Mouse (Mus musculus) forebrain, embryonic 14.5 days (tissue): ENCODE results near the gene Dcst1. TPM values are rescaled to one million over a fixed set of nuclear protein-coding genes. Genes with fewer than 3 reads are reported as not detected.

Experiments
- ATAC-seq: fragments of 200-750 bp; cut with Nextera tagmentation; 2 replicates; pipeline ENCODE4 v1.8.0; 2017; ENCODE audit warnings: mild to moderate bottlenecking, moderate library complexity
- DNase-seq: peaks from one replicate; pipeline ENCODE4 v3.0.0-alpha.2; 2015; ENCODE audit warnings: low spot score
- H3K27ac ChIP-seq: fragments of 300-500 bp; sonication (generic); 2 replicates; pipeline ENCODE4 v1.5.1; 2014; ENCODE audit warnings: low read depth, mild to moderate bottlenecking, control low read depth, low read length, moderate library complexity
- H3K27me3 ChIP-seq: fragments of 300-500 bp; sonication (generic); replicated peaks from 2 replicates; pipeline ENCODE4 v1.6.1; 2014; ENCODE audit warnings: low read length, control low read depth, mixed read lengths; ENCODE audit not compliant: control insufficient read depth, insufficient read depth
- H3K36me3 ChIP-seq: fragments of 300-500 bp; sonication (generic); 2 replicates; pipeline ENCODE4 v1.6.1; 2014; ENCODE audit warnings: low read length, control low read depth; ENCODE audit not compliant: control insufficient read depth, insufficient read depth
- H3K4me1 ChIP-seq: fragments of 300-500 bp; sonication (generic); 2 replicates; pipeline ENCODE4 v1.6.1; 2014; ENCODE audit warnings: antibody characterized with exemption, low read length, control low read depth; ENCODE audit not compliant: control insufficient read depth, insufficient read depth
- H3K4me2 ChIP-seq: fragments of 300-500 bp; sonication (generic); 2 replicates; pipeline ENCODE4 v1.6.1; 2014; ENCODE audit warnings: mild to moderate bottlenecking, control low read depth, low read length
- H3K4me3 ChIP-seq: fragments of 300-500 bp; sonication (generic); 2 replicates; pipeline ENCODE4 v1.5.1; 2014; ENCODE audit warnings: low read depth, low read length, control low read depth
- H3K9ac ChIP-seq: fragments of 300-500 bp; sonication (generic); 2 replicates; pipeline ENCODE4 v1.6.1; 2014; ENCODE audit warnings: mild to moderate bottlenecking, low read length, control low read depth, moderate library complexity
- H3K9me3 ChIP-seq: fragments of 300-500 bp; sonication (generic); replicated peaks from 2 replicates; pipeline ENCODE4 v1.6.1; 2016; ENCODE audit warnings: low read length, control low read depth, mixed read lengths; ENCODE audit not compliant: control insufficient read depth
- WGBS: fragments of 180-500 bp; shearing (Covaris S2); extraction: QIAGEN DNeasy Blood & Tissue Kit; methylation state at CpG from one replicate; pipeline ENCODE4 v1.1.7; 2014; 5-methylcytosine and 5-hydroxymethylcytosine counted together
- polyA plus RNA-seq: library from polyadenylated mRNA; unstranded; fragments of >200 nt; fragmentation: Nextera tagmentation; extraction: Ambion mirVana; gene quantifications from 2 replicates; pipeline ENCODE4 v1.2.1, GENCODE M21; 2014

Gene Dcst1
- polyA plus RNA-seq, 1 experiment from 2014 or later, result 0.83 TPM

DNA sequence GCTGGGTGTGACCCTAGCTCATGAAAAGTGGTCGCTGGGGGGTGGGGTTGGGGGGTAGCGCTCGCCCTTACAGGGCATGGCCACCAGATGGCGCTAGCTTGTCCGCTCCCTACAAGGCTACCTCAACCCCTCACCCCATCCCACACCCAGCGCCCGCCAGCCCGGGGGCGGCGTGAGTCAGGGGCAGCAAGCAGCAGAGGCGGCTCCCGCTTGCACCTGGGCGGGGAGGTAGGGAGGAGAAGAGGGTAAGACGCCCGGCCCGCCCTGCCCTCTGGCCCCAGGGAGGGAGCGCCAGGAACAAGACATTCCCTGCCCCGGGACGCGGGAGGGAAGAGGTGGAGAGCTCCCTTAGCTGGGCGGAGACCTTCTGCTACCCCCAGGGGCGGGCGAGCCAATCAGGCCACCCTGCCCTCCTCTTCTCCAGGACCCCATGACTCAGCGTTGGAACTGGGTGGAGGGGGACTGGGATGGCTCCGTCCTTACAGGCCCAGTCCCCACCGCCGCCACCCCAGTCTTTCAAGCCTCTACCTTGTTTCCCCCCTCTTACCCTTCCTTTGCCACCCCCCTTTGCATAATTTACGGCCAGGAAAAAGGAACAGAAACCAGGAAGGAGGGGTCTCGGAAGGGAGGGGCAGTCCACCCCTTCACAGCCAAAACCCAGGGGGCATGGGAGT, 13.5 kb upstream of the Dcst1 start:
- H3K27ac ChIP-seq, result no peak overlapping the region

DNA sequence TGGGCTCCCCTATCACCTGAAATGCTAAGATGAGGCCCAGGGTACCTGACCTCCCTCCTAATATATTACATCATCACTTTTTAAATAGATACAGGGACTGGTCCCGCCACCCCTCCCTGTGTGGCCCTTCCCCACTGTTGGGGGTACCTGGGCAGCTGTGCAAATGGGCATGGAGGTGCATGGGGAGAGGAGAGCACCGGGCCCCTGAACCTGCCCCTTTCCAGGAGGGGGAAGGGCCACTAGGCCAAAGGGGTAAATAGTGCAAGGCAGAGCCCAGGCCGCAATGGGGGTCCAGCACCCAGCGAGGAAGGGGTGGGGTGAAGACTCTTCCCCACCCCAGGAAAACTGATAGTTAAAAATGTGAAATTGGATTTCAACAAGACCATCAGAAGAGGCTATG, 12.8 kb upstream of the Dcst1 start:
- Histone ChIP-seq H3K36me3 (no peaks in the 10 kb centered on the region), H3K4me3 (no peak overlapping the region), H3K27ac (no peak overlapping the region), H3K9me3 (no peaks in the 10 kb centered on the region), H3K4me1 (no peaks in the 10 kb centered on the region), H3K9ac (no peak overlapping the region; the same call in 1 of the 2 replicates), H3K4me2 (peak overlapping the region; percentile 87; the same call in 1 of the 2 replicates), H3K27me3 (no peaks in the 10 kb centered on the region)
- ATAC-seq, result peak; percentile 41
- 68% methylated on average over 4 of the region's 4 CpGs for WGBS
- no peak for DNase-seq

More for the DNA sequence above, 13.5 kb upstream of the Dcst1 start:
- H3K27me3 ChIP-seq, result no peaks in the 10 kb centered on the region
- no peaks in the 10 kb centered on the region for H3K36me3 ChIP-seq
- H3K4me2 ChIP-seq, result peak overlapping the region; percentile 87
- peak overlapping the region; percentile 72 for H3K9ac ChIP-seq
- ATAC-seq (peak; percentile 94), DNase-seq (peak; percentile 81)
- H3K4me3 ChIP-seq, result peak overlapping the region; percentile 45
- no peaks in the 10 kb centered on the region for H3K4me1 ChIP-seq
- no peaks in the 10 kb centered on the region for H3K9me3 ChIP-seq
- 2% methylated on average over 25 of the region's 29 CpGs for WGBS

DNA sequence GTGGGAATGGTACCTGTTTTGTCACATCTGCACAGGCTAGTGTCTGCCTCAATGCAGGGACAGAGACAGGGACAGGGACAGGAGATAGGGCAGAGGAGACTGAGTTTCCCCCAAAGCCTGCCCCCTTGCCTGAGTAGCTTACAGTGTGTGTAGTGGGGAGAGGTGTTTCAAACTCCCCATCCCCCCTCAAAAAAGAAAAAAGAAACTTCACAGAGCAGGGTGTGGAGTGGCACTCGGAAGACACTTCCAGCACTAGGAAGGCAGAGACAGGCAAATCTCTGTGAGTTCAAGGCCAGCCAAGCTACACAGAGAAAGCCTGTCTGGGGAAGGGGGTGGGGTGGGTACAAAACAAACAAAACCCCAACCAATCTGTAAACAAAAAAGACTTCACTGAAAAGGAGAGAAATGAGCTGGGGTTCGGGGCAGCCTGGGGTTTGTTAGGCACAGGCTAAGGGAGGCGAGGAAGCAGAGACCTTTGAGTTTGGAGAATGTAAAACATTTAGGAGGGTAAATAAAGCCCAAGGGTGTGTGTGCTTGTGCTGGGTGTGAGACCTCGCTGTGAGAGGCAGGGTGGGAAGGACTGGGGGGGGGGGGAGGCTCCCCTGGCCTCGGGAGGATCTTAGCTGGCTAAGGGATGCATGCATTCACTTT, 8.7 kb upstream of the Dcst1 start:
- H3K9ac ChIP-seq, result no peak overlapping the region
- no peak for ATAC-seq

DNA sequence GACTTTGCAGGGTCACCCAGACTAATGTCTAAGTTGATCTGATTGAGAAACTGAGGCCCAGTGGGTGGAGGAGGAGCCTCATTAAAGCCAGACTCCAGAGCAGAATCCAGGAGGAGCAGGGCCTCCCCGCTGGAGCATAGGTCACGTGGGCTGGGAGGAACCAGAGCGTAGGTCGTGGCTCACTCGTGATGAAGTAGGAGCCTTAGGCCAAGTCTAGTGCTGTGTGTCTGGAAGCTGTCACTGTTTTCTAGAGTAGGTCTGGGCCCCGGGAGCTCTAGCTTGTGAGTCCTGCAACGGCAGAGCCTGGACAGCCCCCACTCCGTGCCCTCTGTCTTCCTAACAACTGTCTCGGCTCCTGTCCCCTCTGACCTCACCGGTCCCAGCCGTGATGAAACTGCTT, 2.3 kb upstream of the Dcst1 start:
- H3K27ac ChIP-seq, result no peak overlapping the region
- no peaks in the 10 kb centered on the region for H3K9me3 ChIP-seq
- DNase-seq, result no peak
- no peak overlapping the region for H3K9ac ChIP-seq
- ATAC-seq, result no peak
- no peak overlapping the region for H3K4me2 ChIP-seq
- H3K4me3 ChIP-seq, result no peak overlapping the region
- no peaks in the 10 kb centered on the region for H3K27me3 ChIP-seq
- 83% methylated on average over 11 of the region's 11 CpGs for WGBS
- no peaks in the 10 kb centered on the region for H3K4me1 ChIP-seq
- no peaks in the 10 kb centered on the region for H3K36me3 ChIP-seq

More for the DNA sequence above, 8.7 kb upstream of the Dcst1 start:
- H3K9me3 ChIP-seq, result no peaks in the 10 kb centered on the region
- no peaks in the 10 kb centered on the region for H3K36me3 ChIP-seq
- H3K4me2 ChIP-seq, result no peak overlapping the region
- H3K4me1 ChIP-seq, result no peaks in the 10 kb centered on the region
- WGBS, result 45% methylated on average over 5 of the region's 5 CpGs
- no peak overlapping the region for H3K27ac ChIP-seq
- DNase-seq, result no peak
- H3K27me3 ChIP-seq, result no peaks in the 10 kb centered on the region
- no peak overlapping the region for H3K4me3 ChIP-seq

DNA sequence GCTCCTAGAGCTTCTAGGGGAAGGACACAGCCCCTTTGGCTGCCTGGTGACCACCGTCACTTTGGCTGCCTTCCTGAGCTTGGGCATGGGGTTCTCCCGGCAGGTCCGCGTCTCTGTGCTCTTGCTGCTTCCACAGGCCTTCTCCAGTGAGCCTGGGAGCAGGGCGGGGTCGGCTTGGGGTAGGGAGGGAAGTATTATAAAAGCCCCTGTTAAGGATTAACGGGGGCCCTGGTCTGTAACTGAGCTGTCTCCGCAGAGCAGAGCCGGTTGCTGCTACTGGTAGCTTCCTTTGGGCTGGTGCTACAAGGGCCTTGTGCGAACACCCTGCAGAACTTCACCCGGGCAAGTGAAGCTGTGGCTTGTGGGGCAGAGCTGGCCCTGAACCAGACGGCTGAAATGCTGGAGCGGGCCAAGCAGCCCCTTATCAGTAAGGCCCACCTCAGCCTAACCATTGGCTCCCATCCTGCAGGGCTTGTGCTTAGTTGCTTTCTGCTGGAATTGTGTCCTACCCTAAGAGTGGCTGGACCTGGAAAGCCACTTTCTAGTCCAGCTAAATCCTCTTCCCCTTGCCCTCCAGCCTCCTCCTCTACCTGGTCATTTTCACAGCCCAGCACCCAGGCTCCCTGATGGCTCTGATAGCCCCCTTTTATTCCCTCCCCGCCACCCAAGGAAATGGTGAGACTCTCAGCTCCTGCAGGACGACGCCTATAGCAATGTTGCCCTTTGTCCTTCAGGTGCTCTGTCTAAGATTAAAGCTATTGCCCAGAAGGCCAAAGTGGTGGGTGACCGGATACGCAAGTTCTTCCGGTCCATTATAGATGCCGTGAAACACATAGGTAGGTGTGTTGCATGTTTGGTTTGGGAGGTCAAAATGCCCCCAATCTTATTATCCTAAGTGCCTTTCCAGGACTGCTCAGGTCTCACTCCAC, 697 bp upstream of the Dcst1 start:
- Histone ChIP-seq H3K4me2 (no peak overlapping the region), H3K27ac (no peak overlapping the region), H3K4me3 (no peak overlapping the region), H3K27me3 (no peaks in the 10 kb centered on the region), H3K36me3 (no peaks in the 10 kb centered on the region), H3K9ac (no peak overlapping the region), H3K4me1 (no peaks in the 10 kb centered on the region), H3K9me3 (no peaks in the 10 kb centered on the region)
- DNase-seq (no peak), ATAC-seq (no peak)
- WGBS, result 75% methylated on average over 20 of the region's 20 CpGs

DNA sequence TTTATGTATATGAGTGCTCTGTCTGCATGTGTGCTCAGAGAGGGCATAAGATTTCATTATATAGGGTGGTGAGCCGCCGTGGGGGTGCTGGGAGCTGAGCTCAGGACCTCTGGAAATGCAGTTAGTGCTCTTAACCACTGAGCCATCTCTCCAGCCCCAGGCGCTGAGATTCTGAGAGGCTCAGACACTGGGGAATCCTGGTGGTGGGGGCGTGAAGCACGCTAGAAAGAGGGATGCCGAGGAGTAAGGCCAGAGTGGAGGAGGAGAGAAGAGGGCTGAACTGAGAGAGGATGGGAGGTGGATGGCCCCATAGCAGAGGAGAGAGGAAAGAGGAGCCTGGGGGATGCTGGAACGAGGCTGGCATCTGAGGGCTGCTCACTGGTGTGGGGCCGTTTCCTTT, 422 bp downstream of the Dcst1 start:
- no peaks in the 10 kb centered on the region for H3K9me3 ChIP-seq
- no peak overlapping the region for H3K27ac ChIP-seq
- H3K4me3 ChIP-seq, result no peak overlapping the region
- no peak overlapping the region for H3K4me2 ChIP-seq
- WGBS, result 51% methylated on average over 8 of the region's 8 CpGs
- H3K36me3 ChIP-seq, result no peaks in the 10 kb centered on the region
- no peak for ATAC-seq
- DNase-seq, result no peak
- H3K9ac ChIP-seq, result no peak overlapping the region
- no peaks in the 10 kb centered on the region for H3K4me1 ChIP-seq
- H3K27me3 ChIP-seq, result no peaks in the 10 kb centered on the region

DNA sequence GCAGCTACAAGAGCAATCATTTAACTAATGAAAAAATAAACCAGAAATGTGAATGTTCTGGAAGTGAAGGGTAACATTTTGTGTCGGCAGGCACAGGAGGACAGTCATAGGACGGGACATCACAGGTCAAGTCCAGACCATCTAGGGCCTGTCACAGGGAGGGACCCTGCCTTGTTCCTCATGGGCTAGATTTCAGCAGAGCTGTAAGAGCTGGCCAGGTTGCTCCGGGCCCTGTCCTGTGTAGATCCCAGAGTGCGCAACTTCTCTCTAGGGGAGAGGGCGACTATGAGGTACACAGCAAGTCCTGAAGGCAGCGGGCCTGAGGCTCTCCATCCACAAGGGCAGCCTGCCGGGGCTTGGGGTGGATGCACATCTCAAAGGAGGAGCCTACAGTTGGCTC, 3.4 kb downstream of the Dcst1 start, which contains the start of gene Dcst2:
Gene Dcst2, plus strand, starts transcription at position 301 of the 400 bp plus-strand sequence.
- H3K27me3 ChIP-seq, result no peaks in the 10 kb centered on the region
- no peak within 1 kb of the TSS for H3K4me3 ChIP-seq
- WGBS, result 83% methylated on average over 7 of the region's 7 CpGs
- no peak within 1 kb of the TSS for H3K9ac ChIP-seq
- no peak within 1 kb of the TSS for H3K4me2 ChIP-seq
- no peak for ATAC-seq
- H3K9me3 ChIP-seq, result no peaks in the 10 kb centered on the region
- no peaks in the 10 kb centered on the region for H3K4me1 ChIP-seq
- DNase-seq, result no peak
- H3K27ac ChIP-seq, result no peak within 1 kb of the TSS
- no peaks in the 10 kb centered on the region for H3K36me3 ChIP-seq

DNA sequence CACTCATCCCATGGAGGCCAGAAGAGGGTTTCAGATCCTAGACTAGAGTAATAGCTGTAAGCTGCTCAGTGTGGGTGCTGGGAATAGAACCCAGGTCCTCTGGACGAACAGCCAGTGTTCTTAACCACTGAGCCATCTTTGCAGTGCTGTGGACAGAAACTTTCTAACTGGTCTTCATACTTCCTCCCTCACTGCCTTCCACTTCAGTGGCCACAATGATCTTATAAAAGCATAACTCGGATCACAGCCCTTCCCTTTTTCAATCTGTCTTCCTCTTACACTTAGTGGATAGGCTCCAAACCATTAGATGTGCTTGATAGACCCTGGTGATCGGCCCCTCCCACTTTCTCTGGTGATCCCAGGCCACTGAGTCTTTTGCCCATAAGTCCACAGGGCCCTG, 4.8 kb downstream of the Dcst1 start:
- Histone ChIP-seq H3K27ac (no peak overlapping the region), H3K9me3 (no peaks in the 10 kb centered on the region), H3K36me3 (no peaks in the 10 kb centered on the region), H3K4me3 (no peak overlapping the region), H3K9ac (no peak overlapping the region), H3K27me3 (no peaks in the 10 kb centered on the region), H3K4me2 (no peak overlapping the region), H3K4me1 (no peaks in the 10 kb centered on the region)
- ATAC-seq (no peak), DNase-seq (no peak)
- 71% methylated on average over 3 of the region's 3 CpGs for WGBS
